Mouse (Mus musculus): Measurements from ENCODE around the gene Rpl36.
A peak's percentile ranks its signal among the peaks of the same experiment; 100 is the strongest.

Rpl36 gene

DNA sequence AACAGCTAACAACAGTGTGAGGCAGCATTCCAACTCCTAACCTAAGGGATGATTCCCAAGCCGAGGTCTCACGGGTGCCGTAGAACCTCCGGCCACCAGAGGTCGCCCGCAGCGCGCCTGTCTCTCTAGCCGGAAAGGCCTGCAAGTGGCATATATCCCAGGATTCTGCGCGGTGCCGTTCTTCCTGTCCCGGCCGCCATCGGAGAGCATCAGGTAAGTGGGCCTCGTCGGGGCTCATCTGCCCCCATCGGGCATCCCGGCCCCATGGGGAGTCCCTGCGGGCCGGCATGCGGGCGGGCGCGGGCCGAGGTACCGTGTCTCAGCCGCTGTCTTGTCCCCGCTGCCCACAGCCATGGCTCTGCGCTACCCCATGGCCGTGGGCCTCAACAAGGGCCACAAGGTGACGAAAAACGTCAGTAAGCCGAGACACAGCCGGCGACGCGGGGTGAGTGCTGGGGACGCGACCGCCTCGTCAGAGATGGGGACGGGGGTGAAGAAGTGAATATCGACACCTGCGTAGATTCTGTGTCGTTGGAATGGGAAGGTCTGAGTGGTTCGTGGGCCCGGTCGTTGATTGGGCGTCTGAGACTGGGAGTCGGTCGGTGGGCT is at the start of gene Rpl36:
Gene Rpl36, plus strand, starts transcription at position 181 of the 609 bp plus-strand sequence.
- peak; percentile 97 to 98 for DNase-seq (ENCODE audit: low spot score in 2 of 2)

DNA sequence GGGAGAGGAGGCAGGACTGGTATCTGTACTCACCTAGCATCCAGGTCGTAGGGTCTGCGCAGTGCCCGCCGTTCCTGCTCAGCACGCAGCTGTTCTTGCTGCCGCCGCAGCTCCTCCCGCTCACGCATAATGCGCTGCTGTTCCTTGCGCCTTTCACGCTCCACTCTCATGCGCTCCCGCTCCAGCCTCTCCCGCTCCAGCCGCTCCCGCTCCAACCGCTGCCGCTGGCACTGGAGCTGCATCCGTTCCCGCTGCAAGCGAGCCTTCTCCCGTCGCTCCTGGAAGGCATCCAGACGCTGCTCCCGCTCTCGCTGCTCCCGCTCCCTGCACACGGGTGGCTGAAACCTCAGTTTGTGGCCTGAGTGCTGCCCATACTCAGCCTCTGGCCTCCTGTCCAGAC is 46.9 kb upstream of the Rpl36 start:
- no peak for DNase-seq (ENCODE audit: low spot score in 2 of 2)

DNA sequence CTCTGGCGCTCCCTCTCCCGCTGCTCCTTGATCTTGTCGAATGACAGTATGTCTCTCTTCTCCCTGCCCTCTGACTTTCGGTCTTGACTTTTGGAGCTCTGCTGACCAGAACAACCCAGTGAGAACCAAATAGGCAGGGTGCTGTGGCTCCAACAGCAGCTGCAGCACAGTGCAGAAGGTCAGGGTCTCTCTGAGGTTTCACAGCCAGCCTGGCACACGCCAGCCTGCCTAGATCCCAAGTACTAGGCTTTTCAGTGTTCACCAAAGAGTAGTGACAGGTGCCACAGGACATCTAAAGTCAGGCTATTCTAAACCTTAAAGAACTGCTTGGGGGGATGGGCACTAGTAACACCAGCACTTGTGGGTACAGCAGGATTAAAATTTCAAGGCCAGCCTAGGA is 46.3 kb upstream of the Rpl36 start:
- DNase-seq (ENCODE audit: low spot score in 2 of 2) = no peak

DNA sequence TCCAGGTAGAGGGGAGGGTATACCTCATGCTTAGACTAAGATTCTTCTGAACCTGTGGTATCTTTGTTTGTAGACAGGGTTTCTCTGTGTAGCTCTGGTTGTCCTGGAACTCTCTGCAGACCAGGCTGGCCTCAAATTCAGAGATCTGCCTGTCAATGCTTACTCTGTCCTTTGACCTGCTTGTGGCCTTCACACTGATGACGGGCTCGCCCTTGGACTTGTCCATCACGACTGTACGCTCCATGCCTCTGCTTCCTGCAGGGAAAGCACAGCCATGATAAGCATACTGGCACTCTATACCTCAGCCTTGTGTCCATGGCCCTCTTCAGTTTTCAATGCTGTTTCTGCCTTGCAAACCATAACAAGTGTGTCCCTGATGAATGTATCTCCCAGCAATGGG is 45.8 kb upstream of the Rpl36 start:
- DNase-seq (ENCODE audit: low spot score in 2 of 2) = no peak

DNA sequence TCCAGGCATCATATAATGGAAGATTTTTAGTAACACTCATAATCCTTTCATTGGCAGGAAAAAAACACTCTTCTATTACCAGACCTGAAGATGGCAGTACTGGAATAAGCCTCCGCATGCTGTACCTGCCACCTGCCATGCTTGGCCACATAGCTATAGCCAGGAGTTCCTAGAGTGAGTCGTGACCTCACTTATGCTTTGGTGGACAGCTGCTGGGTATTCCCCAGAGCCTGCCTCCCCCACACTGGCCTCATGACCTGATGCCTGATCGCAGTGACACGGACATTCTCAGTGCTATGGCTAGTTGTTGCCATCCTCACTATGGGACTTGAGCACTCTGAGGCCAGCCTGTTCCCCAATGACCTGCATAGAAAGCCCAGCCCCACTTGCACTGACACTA is 42.9 kb upstream of the Rpl36 start:
- no peak for DNase-seq (ENCODE audit: low spot score in 2 of 2)

DNA sequence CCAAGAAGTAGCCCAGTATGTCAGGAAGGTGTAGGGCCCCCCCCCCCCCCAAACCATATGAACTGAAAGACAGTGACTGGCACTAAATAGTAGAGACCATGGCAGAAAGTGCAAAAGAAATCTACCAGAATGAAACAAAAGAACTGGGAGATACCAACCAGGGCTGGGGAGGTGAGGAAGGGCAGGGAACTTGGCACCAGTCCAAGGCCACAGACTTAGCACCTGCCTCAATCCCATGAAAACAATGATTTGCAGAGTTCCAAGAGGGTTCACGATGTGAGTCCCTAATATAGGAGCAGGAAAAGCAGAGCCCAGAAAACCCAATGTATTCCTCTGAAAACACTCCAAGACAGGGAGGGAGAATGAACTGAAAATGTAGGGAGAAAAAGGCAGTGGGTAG is 41.1 kb upstream of the Rpl36 start:
- no peak for DNase-seq (ENCODE audit: low spot score in 2 of 2)

DNA sequence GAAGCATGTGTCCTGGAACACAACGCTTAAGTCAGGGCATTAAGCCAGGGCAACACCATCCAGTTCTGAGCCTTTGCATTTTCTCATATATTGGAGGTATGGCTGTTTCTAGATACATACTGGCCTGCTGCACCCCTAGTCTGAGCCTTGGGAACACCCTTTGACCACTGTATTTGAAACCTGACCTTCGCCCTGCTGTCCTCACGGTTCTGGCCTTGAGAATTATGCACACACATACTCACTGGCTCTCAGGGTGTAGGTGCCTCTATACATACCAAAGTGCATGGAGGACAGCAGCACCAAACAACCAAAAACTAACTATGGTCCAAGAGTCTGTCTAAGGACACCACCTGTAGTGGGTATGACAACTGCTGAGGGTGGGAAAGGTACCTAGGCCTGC is 40.3 kb upstream of the Rpl36 start:
- no peak for DNase-seq (ENCODE audit: low spot score in 2 of 2)

DNA sequence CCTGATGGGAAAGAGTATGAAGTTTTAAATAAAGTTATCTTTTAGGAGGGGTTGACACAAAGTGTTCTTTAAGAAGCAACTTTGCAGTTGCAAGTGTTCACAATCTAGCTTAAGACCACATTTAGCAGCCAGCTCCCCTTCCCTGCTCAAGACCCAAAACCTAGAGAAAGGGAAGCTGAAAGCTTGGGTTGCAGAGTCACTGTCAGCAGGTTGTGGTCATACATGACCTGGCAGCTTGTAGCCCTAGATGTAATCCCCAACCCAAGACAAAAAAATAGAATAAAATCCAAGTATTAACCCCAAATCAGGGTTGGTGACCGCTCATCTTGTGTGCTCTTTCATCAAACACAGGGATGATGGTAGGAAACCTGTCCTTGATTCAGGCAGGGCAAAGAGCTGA is 30.1 kb upstream of the Rpl36 start:
- DNase-seq (ENCODE audit: low spot score in 2 of 2) = no peak

DNA sequence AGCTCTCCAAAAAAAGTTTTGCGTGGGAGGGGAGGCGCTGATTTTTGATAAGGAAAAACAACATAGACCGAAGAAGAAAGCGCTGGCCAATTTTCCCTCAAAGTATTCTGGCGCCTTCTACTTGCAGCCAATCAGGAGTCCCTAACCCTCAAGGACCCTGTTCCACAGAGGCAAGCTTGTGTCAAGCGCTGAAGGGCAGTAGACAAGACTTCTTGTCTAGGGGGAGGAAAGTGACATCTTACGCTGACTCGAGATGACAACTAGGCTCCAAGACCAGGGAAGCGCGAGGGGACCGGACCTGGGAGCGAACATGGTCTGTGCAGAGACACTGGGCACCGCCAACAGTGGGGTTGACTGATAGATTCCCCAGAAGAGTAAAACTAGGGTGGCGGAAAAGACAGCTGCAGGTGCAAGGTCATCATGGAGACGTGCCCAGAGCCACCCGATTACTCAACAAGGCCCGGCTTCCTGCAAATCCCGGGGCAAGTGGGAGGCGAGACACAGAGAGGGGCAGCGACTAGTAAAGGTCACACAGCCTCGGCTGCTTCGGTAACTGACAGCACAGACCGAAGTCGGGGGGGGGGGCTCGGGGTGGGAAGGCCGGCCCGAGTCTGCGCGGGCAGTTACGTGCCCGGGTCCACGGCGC is 29.5 kb upstream of the Rpl36 start:
- peak; percentile 55 to 74 for DNase-seq (ENCODE audit: low spot score in 2 of 2)

DNA sequence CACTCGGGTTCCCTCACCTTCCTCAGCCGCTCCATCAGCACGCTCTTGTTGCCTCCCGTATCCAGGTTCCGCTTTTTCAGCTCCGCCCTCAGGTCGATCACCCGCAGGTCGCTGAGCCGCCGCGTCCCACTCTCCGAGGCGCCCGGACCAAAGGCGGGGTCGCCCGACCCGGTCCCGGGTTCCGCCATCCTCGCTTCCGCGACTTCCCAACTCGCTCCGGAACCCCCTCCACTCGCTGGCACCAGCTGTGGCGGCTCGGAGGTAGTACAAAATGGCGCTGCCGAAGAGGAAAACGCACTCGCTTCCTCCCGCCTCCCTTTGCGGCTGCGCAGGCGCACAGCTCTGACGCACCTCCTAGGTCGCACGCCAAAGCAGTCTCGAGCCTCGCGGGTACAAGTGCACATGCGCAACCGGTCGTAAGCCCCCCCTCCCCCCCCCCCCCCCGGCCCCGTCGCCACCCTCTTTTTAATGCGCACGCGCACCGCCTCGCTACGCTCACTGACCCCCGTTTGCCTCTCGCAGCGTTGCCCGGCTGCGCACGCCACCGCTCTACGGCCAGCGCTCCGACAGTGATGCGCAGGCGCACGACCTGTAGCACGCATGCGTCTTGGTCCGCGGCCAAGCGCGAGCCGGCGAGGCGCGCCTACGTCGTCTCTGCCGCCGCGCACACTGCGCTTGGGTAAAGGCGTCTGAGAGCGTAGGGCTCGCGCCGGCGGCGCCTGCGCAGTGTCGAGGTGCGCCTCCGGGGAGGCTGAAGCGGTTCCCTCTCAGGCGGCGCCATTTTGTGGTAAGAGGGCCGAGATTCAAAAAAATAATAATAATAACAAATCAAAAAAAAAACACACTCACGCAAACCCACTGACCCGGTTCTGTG is 28.7 kb upstream of the Rpl36 start, which contains the start of the genes Safb2 and Safb:
Gene Safb2, minus strand, starts transcription at position 329 of the 874 bp plus-strand sequence.
Gene Safb, plus strand, starts transcription at position 569 of the 874 bp plus-strand sequence.
- peak; percentile 99 to 100 for DNase-seq (ENCODE audit: low spot score in 2 of 2)

DNA sequence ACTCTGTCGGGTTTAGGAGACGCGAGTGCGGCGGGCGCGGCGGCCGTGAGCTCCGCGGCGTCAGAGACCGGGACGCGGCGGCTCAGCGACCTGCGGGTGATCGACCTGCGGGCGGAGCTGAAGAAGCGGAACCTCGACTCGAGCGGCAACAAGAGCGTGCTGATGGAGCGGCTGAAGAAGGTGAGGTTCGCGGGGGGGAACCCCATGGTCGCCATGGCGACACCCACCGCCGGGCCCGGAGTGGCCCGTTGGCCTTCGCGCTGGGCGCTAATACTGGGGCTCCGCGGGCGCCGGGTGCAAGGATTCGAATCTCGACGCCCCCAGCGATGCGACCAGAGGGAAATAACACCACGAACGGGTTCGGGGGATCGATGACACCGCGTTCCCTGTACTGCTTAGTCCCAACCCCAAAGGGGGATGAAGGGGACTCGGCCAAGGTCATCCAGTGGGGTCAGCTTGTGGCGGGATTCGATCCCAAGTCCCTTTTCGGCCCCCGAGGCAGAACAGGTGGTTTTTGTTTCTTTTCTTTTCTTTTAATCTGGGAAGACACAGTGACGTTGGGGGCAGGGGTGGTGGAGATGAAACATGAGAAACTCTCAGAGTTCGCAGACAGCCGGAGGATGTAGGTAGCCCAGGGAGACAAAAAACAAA is 27.9 kb upstream of the Rpl36 start:
- DNase-seq (ENCODE audit: low spot score in 2 of 2) = peak; percentile 67 to 69

DNA sequence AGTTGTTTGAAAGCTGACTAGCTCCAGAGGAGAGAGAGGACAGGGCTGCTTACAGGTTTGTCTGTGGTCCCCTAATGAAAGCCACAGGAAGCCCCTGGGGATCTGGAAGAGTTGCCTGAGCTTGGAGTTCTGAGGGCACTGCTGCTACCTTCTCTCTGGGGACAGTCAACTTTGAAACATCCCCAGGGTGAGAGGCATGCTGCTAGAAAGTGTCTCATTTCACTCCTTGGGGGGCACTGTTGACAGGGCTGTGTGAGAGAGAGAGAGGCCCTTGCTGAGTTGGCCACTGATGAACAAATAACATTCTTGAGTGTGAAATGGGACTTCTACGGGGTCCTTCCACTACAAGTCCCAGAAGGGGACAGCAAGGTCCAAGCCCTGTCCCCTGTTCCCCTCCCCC is 25.4 kb upstream of the Rpl36 start:
- DNase-seq (ENCODE audit: low spot score in 2 of 2) = no peak

DNA sequence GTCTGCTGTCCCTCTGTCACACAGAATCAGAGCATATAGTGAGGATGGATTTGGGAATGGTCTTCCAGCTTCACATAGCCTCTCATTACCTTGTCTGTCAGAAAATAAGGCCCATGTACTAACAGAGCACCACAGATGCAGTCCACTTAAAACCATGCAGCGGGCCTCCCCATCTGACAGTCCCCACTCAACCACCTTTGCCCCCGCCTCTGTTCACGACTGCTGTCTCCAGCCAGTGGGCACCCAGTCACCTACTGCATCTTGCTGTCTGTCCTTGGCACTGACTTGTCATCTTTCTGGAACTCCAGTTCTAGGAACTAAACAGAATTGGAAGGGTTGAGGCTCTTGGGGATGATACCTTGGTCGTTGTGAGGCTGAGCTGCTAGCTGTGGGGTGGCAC is 24.3 kb upstream of the Rpl36 start:
- DNase-seq (ENCODE audit: low spot score in 2 of 2) = no peak

DNA sequence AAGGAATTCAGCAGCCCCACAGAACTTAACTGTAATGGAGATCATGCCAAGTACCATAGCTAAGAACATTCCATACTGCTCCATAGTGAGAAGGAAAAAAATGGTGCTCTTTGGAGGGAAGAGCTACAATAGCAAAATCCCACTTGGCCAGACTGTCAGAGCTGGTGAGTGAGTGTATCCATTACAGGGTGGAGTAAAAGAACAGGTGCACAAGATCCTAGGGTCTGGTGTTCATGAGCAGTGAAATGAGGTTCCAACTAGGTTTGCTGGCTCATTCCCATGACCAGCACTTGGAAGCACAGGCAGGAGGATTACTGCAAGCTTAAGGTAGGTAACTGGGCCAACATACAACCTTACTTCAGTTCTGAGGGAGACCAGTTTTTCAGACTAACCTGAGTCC is 20.7 kb upstream of the Rpl36 start:
- DNase-seq (ENCODE audit: low spot score in 2 of 2) = no peak

DNA sequence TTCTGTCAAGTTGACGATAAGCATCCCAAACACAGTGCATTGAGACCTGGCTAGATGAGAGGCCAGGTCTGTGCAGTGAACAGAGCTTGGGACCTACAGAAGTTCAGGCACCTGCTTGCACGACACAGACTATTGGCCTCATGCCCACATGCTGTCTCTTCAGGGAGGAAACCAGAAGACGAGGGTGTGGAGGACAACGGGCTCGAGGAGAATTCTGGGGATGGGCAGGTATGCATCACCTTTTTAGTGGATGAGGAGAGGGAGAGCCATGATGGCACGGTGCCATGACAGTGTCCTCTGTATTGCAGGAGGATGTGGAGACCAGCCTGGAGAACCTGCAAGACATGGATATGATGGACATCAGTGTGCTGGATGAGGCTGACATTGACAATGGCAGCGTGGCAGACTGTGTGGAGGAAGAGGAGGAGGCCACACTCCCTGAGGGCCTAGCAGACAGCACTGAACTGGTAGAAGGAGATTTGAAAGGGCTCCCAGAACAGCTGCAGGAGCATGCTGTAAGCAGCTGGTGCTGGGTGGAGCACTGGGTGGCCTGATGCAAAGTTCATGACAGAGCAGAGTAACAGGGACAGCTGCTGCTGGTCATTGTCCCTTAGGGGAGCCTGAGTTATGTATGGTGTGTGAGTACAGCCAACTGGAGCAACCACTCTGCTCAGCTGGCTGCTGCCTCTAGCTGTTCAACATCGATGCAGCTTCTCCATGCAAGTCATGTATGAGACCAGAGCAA is 19.5 kb upstream of the Rpl36 start:
- DNase-seq (ENCODE audit: low spot score in 2 of 2) = no peak

DNA sequence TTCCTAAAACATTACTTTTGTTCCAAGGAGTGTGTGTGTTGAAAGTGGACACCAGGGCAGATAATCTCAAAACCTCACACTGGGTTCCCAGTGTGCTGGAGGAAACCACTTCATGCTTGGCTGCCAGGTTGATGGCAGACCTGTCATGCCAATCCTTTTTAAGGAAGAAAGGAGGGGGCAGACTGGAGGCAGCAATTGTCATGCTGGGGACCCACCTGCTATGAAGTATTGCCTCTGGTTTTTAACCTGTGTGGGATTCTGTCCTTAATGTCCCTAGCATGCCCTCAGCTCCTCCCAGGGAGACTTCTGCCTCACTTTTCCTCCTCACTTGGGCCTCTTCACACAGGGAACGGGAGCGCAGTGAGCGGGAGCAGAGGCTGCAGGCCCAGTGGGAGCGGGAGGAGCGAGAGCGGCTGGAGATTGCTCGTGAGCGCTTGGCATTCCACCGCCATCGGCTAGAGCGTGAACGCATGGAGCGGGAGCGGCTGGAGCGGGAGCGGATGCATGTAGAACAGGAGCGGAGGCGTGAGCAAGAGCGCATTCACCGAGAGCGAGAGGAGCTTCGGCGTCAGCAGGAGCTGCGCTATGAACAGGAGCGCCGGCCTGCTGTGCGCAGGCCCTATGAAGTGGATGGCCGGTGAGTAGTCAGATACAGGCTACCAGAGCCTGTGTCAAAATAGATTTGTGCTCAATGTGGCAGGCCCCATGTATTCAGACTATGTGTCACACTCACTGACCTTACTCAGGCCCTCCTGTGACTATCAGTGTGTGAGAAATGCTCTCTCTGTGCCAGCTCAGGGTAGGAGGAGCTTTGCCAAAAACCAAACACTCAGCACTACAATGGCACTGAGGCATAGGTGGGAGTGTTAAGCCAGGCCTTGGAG is 9.8 kb upstream of the Rpl36 start:
- DNase-seq (ENCODE audit: low spot score in 2 of 2) = no peak

DNA sequence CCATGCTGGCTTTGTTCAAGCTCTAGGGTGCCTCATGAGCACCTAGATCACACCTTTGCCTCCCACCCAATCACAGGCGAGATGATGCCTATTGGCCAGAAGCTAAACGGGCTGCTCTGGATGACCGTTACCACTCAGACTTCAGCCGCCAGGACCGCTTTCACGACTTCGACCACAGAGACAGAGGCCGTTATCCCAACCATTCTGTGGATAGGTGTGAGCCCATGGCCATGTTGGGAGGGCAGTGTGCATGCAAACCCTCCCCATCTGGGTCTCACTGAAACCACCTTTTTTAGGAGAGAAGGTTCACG is 9.2 kb upstream of the Rpl36 start:
- no peak for DNase-seq (ENCODE audit: low spot score in 2 of 2)

DNA sequence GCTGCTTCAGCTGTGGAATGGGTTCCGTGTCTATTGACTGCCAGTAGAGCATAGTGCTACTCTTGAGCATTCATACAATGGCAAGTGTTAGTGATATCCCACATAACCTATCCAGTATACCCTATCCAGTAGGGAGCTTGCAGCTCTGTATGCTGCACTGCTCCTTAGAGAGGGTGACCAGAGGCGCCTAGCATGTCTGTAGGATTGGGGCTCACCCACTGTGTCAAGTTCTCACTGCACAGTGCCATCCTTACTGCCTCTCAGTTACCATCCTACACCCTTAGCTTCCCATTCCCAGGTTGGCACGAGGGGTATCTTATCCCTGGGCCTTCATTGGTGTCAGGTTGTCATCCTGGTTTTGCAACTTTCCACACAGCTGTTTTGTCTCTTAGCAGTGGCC is 8.8 kb upstream of the Rpl36 start:
- DNase-seq (ENCODE audit: low spot score in 2 of 2) = no peak

DNA sequence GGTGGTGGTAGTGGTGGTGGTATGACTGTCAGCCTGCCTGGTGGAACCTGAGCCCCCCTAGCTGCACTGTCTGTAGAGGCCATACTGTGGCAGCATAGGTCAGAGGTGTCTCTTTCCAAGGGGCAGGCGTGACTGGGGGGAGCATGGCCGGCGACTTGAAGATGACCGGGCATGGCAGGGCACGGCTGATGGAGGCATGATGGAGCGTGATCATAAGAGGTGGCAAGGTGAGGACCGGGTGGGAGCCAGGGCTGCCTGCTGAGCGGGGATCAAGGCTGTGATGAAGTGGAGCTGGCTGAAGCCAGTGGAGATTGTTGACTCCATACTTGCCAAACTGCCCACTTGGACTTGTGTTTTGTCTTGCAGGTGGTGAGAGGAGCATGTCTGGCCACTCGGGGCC is 7.8 kb upstream of the Rpl36 start:
- no peak for DNase-seq (ENCODE audit: low spot score in 2 of 2)

DNA sequence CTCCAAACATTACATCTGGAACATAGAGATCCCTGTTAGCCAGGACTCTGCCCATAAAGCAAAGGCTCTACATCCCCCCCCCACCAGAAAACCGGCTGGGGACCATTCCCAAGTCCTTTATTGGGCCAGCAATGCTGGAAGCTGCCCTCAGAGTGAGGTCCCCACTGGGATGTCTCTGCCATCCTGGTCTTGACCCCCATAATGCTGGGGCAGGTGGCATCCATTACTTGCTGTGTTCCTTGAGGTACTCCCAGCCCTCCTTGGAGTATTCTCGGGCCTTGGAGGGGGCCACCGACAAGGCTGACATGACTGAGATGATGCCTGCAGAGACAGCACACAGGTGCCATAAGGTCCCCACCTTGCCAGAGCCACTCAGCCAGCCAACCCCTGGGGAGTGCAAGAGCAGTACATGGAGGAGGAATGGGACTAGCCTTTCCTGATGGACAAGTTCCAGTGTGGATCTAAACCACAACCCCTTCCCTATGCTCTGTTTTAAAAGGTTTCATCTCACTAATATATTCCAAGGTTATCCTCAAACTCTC is 5.6 kb upstream of the Rpl36 start:
- DNase-seq (ENCODE audit: low spot score in 2 of 2) = no peak

All from right cerebral cortex, postnatal 10 days (tissue).